Mouse (Mus musculus) heart, postnatal 25 days (tissue): ENCODE data around the gene Akr1d1. TPM values are rescaled to one million over a fixed set of nuclear protein-coding genes. Genes with fewer than 3 reads are reported as not detected.

Experiments
- DNase-seq: peaks from one replicate; pipeline ENCODE4 v3.0.0; 2022; ENCODE audit warnings: low spot score
- intact Hi-C: fragments of 180-260 bp; cut with DNase I; formaldehyde crosslinking; loops from one replicate; pipeline ENCODE4 v1.15.1; 2025
- total RNA-seq, 2 experiments: library from RNA; stranded (reverse); gene quantifications; 2 replicates each; pipeline ENCODE4 v1.2.3; 2021

Gene Akr1d1
- total RNA-seq: not detected

GRCm38 (mm10) chr6:37529940-37530339 is at the start of gene Akr1d1:
Akr1d1 (plus strand) TSS chr6:37530173.
- intact Hi-C loops: no loop called here
- DNase-seq: no peak

- DNase-seq: no peak
- intact Hi-C loops: no loop called here
These were observed 48.8 kb upstream of the Akr1d1 start for GRCm38 (mm10) chr6:37481147-37481546.

GRCm38 (mm10) chr6:37483262-37483661 is 46.7 kb upstream of the Akr1d1 start:
- intact Hi-C loops: no loop called here
- no peak for DNase-seq

- no peak for DNase-seq
- intact Hi-C loops: no loop called here
These were observed 45.3 kb upstream of the Akr1d1 start for GRCm38 (mm10) chr6:37484588-37485070.

GRCm38 (mm10) chr6:37486502-37486901 is 43.5 kb upstream of the Akr1d1 start:
- no peak for DNase-seq
- intact Hi-C loops: no loop called here

GRCm38 (mm10) chr6:37492241-37492640 is 37.7 kb upstream of the Akr1d1 start:
- DNase-seq: no peak
- intact Hi-C loops: no loop called here

- DNase-seq: no peak
- intact Hi-C loops: no loop called here
These were observed 35.0 kb upstream of the Akr1d1 start for GRCm38 (mm10) chr6:37494957-37495356.

GRCm38 (mm10) chr6:37496866-37497265 is 33.1 kb upstream of the Akr1d1 start:
- DNase-seq: no peak
- intact Hi-C loops: no loop called here

- no peak for DNase-seq
- intact Hi-C loops: no loop called here
These were observed 24.4 kb upstream of the Akr1d1 start for GRCm38 (mm10) chr6:37505588-37505987.

- intact Hi-C loops: no loop called here
- no peak for DNase-seq
These were observed 23.0 kb upstream of the Akr1d1 start for GRCm38 (mm10) chr6:37506909-37507515.

- intact Hi-C loops: no loop called here
- no peak for DNase-seq
These were observed 19.2 kb upstream of the Akr1d1 start for GRCm38 (mm10) chr6:37510786-37511185.

GRCm38 (mm10) chr6:37520631-37521375 is 9.2 kb upstream of the Akr1d1 start:
- intact Hi-C loops: no loop called here

GRCm38 (mm10) chr6:37532036-37532435 is 2.1 kb downstream of the Akr1d1 start:
- intact Hi-C loops: no loop called here
- DNase-seq: no peak

More at GRCm38 (mm10) chr6:37520631-37521375, 9.2 kb upstream of the Akr1d1 start:
- DNase-seq: no peak

- no peak for DNase-seq
- intact Hi-C loops: no loop called here
These were observed 6.9 kb downstream of the Akr1d1 start for GRCm38 (mm10) chr6:37536831-37537230.

GRCm38 (mm10) chr6:37537801-37538200 is 7.8 kb downstream of the Akr1d1 start:
- no peak for DNase-seq
- intact Hi-C loops: no loop called here

- intact Hi-C loops: no loop called here
- no peak for DNase-seq
These were observed 8.8 kb downstream of the Akr1d1 start for GRCm38 (mm10) chr6:37538792-37539191.

GRCm38 (mm10) chr6:37539403-37539802 is 9.4 kb downstream of the Akr1d1 start:
- no peak for DNase-seq
- intact Hi-C loops: no loop called here

GRCm38 (mm10) chr6:37540113-37540512 is 10.1 kb downstream of the Akr1d1 start:
- no peak for DNase-seq
- intact Hi-C loops: no loop called here

- no peak for DNase-seq
These were observed 11.2 kb downstream of the Akr1d1 start for GRCm38 (mm10) chr6:37541171-37541570.

GRCm38 (mm10) chr6:37542145-37542544 is 12.2 kb downstream of the Akr1d1 start:
- no peak for DNase-seq
- intact Hi-C loops: no loop called here

More at GRCm38 (mm10) chr6:37541171-37541570, 11.2 kb downstream of the Akr1d1 start:
- intact Hi-C loops: no loop called here

- DNase-seq: no peak
- intact Hi-C loops: no loop called here
These were observed 22.8 kb downstream of the Akr1d1 start for GRCm38 (mm10) chr6:37552760-37553159.
